Mouse (Mus musculus): ENCODE data around the gene Zmat5.
A peak's percentile ranks its signal among the peaks of the same experiment; 100 is the strongest.

Gene Zmat5

GRCm38 (mm10) chr11:4736355-4736754, 31.9 kb downstream of the Zmat5 start:
- DNase-seq (ENCODE audit: low read depth, low spot score): no peak

DNA sequence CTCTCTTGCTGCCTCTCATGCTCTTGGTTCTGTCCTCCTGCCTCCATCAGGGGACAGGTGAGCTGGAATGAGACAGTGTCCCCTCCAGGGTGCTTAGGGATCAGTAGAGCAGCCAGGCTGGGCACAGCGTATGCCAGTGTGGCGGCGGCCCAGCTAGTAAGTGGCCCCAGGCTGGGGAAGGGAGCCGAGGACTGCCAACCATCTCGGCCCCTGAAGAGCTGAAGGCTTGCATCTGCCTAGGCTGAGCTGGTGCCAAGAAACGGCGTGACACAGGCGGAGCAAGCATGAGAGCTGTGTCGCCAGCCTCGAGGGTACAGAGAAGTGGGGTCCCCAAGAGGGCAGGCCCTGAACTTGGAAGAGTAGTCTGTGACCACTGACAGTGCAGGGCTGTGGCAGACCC, 33.2 kb downstream of the Zmat5 start:
- DNase-seq (ENCODE audit: low read depth, low spot score): no peak

DNA sequence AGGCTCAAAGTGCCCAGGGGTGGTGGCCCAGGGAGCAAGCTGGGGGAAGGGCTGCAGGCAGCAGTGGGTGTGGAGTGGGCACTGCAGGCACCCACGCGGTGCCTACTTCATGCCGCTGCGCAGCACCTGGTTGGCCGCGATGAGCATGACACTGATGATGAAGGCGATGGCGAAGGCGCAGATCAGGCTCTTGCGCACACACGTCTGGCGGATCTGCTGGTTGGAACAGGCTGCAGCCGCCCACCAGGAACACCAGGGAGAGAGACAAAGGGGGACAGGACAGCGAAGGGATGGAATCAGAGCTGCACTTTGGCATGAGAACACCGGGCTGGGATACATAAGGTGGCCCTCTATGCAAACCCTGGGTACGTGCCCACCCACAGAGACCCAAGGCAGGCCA, 34.2 kb downstream of the Zmat5 start:
- DNase-seq (ENCODE audit: low read depth, low spot score): no peak

GRCm38 (mm10) chr11:4740785-4741184, 36.3 kb downstream of the Zmat5 start:
- DNase-seq (ENCODE audit: low read depth, low spot score): no peak

DNA sequence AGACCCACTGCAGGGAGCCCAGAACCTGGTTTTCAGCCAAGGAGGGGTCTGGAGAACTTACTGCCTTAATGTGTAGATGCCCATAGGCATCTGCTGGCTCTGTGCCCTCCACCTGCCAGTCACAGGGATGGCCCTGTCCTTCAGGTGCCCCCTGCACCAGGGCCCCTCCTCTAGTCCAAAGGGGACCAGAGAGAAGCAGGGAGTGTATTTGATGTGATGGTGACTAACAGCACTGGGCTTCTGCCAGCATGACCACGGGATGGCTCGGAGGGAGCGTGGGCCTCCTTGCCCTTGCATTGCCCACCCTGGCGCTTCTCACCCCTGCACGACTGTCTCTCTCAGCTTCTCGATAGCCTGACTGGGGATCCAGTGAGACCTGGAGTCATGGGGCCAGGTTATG, 40.2 kb downstream of the Zmat5 start:
- DNase-seq (ENCODE audit: low read depth, low spot score): peak; percentile 50

DNA sequence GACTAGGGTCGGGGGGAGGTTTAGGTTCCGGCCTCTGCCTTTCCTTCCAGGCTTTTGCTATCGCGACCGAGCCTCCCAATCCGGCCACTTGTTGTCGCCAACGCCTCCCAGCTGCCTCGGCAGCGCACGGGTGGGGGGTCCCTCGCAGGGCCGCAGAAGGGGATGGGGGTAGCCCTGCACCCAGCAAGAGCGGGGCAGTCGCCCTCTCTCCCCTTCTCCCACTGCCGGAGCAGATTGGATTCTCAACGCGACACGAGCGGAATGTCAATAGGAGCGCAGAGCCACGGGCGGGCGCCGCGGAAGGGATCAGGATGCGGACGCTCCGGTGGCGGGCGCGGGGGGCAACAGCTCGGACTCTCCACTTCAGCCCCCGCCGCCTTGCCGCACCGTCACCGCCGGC, 41.5 kb downstream of the Zmat5 start:
- no peak for DNase-seq (ENCODE audit: low read depth, low spot score)

GRCm38 (mm10) chr11:4746733-4747132, 42.3 kb downstream of the Zmat5 start, which contains the start of gene Cabp7:
TSS of gene Cabp7 (minus strand) at chr11:4746778.
- DNase-seq (ENCODE audit: low read depth, low spot score): no peak

DNA sequence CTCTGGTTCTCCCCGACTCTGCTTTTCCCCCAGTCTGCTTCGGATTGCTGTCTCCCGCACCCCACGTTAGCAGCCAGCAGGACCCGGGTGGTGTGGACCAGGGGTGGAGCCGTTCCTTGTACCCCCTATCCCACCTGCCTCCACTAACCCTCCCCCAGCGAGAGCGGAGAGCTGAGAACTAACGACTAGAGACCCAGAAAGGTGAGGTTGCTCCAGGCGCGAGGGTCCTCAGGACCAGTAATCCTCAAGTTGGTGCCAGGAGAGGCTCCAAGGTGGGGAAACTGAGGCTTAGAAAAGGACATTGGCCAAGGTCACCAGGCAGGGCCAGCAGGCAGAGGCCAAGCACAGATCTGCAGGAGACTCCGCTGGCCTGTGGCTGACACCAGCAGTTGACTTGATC, 42.8 kb downstream of the Zmat5 start:
- no peak for DNase-seq (ENCODE audit: low read depth, low spot score)

DNA sequence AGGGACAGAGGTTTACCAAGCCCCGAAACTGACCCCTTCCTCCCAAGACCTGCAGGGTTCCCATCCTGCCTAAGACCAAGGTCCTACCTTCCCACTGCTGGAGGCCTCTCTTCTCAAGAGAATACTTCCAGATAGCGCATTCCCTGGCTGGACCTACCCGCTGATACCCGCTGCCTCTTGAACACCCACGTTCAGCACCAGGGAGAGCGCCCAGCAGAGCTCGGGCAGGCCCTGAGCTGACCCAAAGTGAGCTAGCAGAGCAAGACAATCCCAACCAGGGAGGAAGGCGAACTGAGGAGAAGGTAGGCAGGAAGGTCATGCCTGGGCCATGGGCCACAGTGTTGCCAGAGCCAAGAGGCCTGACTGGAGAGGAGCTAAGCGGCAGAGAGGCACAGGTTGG, 45.8 kb downstream of the Zmat5 start:
- DNase-seq (ENCODE audit: low read depth, low spot score): peak; percentile 70

GRCm38 (mm10) chr11:4752836-4753235, 48.4 kb downstream of the Zmat5 start:
- DNase-seq (ENCODE audit: low read depth, low spot score): no peak

DNA sequence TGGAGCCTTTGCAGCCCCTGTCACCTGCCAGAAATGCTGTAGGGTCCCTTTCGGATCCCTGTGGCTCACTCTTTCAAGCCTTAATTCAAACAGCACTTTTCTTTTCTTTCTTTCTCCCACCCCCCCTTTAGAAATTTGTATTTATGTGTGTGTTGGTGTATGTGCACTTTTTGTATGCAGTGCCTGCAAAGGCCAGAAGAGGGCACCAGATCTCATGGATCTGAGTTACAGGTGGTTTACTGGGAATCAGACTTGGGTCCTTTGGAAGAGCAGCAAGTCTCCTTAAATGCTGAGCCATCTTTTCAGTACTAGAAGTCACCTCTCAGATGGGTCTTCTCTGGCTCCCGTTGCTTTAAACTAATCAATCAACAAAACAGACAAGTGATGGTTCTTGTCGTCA, 49.6 kb downstream of the Zmat5 start:
- no peak for DNase-seq (ENCODE audit: low read depth, low spot score)

DNA sequence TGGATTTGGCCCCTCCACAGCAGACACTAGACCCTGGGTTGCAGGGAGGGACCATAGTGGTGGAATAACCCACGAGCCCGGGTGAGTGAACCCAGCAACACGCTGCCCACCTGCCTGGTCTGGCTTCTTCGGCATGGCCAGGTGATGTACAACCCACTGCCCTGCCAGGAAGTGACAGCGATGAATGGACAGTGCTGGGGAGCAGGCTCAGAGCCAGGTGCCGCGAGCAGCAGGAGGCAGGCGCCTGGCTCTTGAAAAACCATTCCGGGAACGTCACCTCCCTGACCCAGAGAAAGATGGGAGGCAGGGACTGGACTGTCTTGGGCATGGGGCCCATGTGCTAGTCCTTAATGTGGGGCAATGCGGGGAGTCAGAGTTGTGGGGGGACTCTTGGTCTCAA, 50.4 kb downstream of the Zmat5 start:
- DNase-seq (ENCODE audit: low read depth, low spot score): no peak

DNA sequence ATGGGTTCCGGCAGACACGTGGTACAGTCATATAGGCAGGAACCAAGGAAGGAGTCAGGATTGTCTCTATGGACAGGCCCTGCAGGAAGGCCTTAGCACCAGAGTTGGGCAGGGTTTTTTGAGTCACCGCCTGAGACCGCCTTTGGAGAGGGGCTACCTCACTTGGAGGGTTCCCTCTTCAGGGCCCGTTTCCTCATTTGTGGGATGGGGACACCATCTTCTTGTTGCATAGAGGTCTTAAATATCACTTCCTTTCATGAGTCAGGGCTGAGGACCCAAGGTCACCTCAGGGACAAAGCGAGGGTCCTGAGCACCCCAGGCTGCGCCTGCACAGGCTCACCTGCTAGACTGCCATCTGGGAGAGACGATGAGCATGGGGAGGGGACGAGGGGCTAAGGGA, 52.0 kb downstream of the Zmat5 start:
- DNase-seq (ENCODE audit: low read depth, low spot score): no peak

DNA sequence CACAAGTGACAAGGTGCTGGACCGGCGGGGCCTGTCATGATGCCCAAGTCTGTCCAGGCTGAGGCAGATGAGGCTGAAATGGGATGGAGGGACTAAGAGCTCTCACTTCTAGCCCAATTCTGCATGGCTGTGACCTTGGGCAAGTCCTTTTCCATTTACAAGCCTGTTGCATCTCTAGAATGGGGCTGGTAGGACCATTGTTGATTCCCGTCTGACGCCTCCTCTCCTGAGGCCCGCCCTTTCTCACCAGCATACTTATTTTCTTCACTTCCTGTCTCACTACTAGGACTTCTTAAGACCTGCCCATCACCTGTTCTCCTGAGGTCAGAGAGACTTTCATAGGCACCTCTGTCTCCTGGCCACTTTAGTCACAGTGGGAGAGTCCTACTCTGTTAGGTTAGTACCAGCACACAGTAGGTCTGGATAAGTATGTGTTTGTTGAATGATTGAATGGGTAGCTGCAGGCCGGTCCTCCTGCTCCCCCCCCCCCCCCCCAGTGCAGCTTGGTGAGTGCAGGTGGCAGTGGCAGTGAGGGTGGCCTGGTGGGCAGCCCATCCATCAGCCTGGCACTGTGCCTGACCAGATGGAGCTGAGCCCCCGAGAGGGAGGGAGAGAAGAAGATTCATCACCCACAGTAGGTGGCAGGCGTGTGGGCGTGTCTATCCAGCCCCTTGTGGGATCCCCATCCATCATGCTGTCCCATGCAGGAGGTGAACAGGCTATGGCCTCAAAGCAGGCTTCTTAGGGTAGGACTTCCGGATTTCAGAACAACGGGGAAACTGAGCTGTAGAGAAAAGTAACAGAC, 52.7 kb downstream of the Zmat5 start:
- no peak for DNase-seq (ENCODE audit: low read depth, low spot score)

- DNase-seq (ENCODE audit: low read depth, low spot score): no peak
Observed at GRCm38 (mm10) chr11:4757789-4758158, 53.3 kb downstream of the Zmat5 start.

DNA sequence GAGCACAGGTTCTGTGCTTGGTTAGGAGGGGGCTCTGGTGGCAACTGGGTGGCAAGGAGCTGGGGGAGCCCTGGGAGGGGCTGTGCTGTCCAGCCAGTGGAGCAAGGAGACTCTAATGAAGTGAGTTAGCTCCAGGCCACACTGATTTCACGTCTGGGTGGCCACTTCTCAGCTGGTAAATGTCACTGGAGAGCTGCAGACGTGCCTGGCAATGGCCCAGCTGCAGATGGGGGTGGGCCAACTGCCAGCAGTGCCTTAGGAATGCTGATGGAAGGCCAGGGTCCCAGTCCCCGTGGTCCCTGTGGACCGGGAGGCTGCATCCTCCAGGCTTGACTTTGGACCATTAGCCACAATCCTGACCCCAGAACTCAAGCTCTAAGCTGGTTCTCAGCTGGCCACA, 56.0 kb downstream of the Zmat5 start:
- no peak for DNase-seq (ENCODE audit: low read depth, low spot score)

GRCm38 (mm10) chr11:4761991-4762390, 57.5 kb downstream of the Zmat5 start:
- no peak for DNase-seq (ENCODE audit: low read depth, low spot score)

DNA sequence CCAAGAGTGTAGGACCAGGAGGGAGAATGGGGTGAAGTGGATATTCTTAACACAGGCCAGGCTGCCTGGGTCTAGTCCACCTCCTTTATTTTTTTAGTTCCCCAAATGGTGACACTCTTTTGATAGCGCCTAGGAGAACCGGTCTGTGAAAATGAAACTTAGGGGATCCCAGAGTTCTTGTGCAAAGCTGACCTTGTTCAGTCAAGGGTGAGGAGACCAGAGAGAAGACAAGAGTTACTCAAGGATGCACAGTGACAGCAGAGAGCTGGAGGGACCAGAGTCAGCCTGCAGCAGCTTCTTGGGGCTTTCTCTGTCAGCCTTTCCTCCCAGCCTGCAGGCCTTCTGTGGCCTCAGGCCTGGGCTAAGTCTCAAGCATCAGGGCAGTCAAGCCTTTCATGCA, 58.0 kb downstream of the Zmat5 start:
- DNase-seq (ENCODE audit: low read depth, low spot score): no peak

GRCm38 (mm10) chr11:4763631-4764030, 59.2 kb downstream of the Zmat5 start:
- DNase-seq (ENCODE audit: low read depth, low spot score): peak; percentile 19

DNA sequence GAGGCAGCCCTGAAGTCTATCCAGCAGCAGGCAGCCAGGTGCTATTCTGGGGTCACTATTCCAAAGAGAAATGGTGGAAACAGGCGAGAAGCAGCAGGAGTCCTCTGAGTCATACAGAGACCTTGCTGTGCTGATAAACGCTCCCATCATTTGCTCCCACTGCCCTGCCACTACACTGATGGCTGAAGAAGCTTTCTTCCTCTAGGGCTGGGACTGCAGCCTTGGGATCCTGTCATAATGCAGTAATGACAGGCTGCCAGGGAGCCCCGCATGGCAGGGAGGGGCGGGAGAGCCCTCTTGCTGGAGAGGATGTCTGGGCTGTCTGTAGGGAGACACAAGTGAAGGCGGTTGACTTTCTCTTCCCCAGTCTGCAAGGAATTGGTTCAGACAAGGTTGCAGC, 60.0 kb downstream of the Zmat5 start:
- DNase-seq (ENCODE audit: low read depth, low spot score): no peak

- DNase-seq (ENCODE audit: low read depth, low spot score): no peak
Observed at GRCm38 (mm10) chr11:4768399-4768798, 63.9 kb downstream of the Zmat5 start.

DNA sequence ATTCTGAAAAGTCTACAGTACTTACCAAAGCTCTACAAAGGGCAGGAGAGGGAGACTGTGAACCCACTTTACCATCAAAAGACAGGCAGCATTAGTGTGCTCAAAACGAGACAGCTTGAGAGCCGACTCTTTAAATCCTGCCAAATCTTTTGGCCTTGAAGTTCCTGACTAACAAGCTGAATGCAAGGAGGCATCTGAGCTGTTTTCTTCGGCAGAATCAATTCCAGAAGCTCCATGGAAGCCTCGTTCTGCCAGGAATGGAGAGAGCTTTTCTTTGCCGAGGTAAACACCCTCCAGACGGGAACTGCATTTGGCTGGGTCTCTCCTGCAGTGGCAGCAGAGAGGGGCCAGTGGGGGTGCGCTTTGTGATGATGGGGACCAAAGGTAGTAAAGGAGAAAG, 64.8 kb downstream of the Zmat5 start:
- no peak for DNase-seq (ENCODE audit: low read depth, low spot score)

GRCm38 (mm10) chr11:4769881-4770280, 65.4 kb downstream of the Zmat5 start:
- no peak for DNase-seq (ENCODE audit: low read depth, low spot score)

DNA sequence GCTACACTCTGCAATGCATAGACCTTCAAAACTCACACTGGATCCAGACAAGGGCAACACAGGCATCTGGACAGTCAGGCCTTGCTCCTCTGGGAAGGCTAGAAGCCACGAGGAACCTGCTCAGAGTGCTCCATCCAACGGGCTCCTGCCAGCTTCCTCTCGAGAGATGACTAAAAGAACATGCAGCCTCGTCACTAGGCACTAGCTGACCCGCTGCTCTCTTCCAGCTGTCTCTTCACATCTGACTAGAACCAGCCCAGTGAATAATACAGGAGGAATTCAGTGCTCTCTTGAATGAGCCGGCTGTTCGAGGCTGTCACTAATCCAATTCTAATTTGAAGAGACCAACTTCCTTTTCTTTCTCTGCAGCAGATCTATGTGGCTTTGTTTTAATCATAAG, 67.3 kb downstream of the Zmat5 start:
- DNase-seq (ENCODE audit: low read depth, low spot score): peak; percentile 80

Measured in 3T3-L1 (cell line).